Mouse (Mus musculus) intestine, postnatal 0 days (tissue): ENCODE results near the gene Timm8b. TPM values are rescaled to one million over a fixed set of nuclear protein-coding genes. Genes with fewer than 3 reads are reported as not detected.

Experiments
- ATAC-seq: fragments of 200-750 bp; cut with Nextera tagmentation; 2 replicates; pipeline ENCODE4 v1.8.0; 2017; ENCODE audit warnings: mild to moderate bottlenecking, moderate TSS enrichment, moderate library complexity
- H3K27ac ChIP-seq: fragments of 300-500 bp; sonication (generic); 2 replicates; pipeline ENCODE4 v1.5.1; 2014; ENCODE audit warnings: mild to moderate bottlenecking, low read depth, low read length, moderate library complexity
- H3K27me3 ChIP-seq: fragments of 300-500 bp; sonication (generic); replicated peaks from 2 replicates; pipeline ENCODE4 v1.6.1; 2014; ENCODE audit warnings: low read length, mixed read lengths; ENCODE audit not compliant: control insufficient read depth, insufficient read depth
- H3K36me3 ChIP-seq: fragments of 300-500 bp; sonication (generic); 2 replicates; pipeline ENCODE4 v1.6.1; 2014; ENCODE audit warnings: mild to moderate bottlenecking, moderate library complexity; ENCODE audit not compliant: control insufficient read depth, insufficient read depth
- H3K4me1 ChIP-seq: fragments of 300-500 bp; sonication (generic); replicated peaks from 2 replicates; pipeline ENCODE4 v1.6.1; 2014; ENCODE audit warnings: antibody characterized with exemption, low read length, mixed read lengths; ENCODE audit not compliant: control insufficient read depth, insufficient read depth
- H3K4me2 ChIP-seq: fragments of 300-500 bp; sonication (generic); replicated peaks from 2 replicates; pipeline ENCODE4 v1.6.1; 2014; ENCODE audit warnings: low read depth, mild to moderate bottlenecking, moderate library complexity
- H3K4me3 ChIP-seq: fragments of 300-500 bp; sonication (generic); 2 replicates; pipeline ENCODE4 v1.5.1; 2014; ENCODE audit warnings: low read depth, low read length
- H3K9ac ChIP-seq: fragments of 300-500 bp; sonication (generic); 2 replicates; pipeline ENCODE4 v1.6.1; 2014; ENCODE audit warnings: mild to moderate bottlenecking, low read depth, low read length
- H3K9me3 ChIP-seq: fragments of 300-500 bp; sonication (generic); 2 replicates; pipeline ENCODE4 v1.6.1; 2016; ENCODE audit warnings: mixed run types; ENCODE audit not compliant: control insufficient read depth
- CTCF ChIP-seq: sonication (generic); IDR thresholded peaks from 2 replicates; pipeline ENCODE4 v1.5.1; 2016; ENCODE audit warnings: low read depth, mild to moderate bottlenecking, control low read depth, antibody characterized with exemption, moderate library complexity
- WGBS: fragments of 180-500 bp; shearing (Covaris S2); extraction: QIAGEN DNeasy Blood & Tissue Kit; methylation state at CpG from one replicate; pipeline ENCODE4 v1.1.7; 2014; 5-methylcytosine and 5-hydroxymethylcytosine counted together
- polyA plus RNA-seq: library from polyadenylated mRNA; unstranded; fragments of >200 nt; fragmentation: Nextera tagmentation; extraction: Ambion mirVana; gene quantifications from 2 replicates; pipeline ENCODE4 v1.2.1, GENCODE M21; 2015

Gene Timm8b
- 387 and 412 TPM in 2 replicates for polyA plus RNA-seq

DNA sequence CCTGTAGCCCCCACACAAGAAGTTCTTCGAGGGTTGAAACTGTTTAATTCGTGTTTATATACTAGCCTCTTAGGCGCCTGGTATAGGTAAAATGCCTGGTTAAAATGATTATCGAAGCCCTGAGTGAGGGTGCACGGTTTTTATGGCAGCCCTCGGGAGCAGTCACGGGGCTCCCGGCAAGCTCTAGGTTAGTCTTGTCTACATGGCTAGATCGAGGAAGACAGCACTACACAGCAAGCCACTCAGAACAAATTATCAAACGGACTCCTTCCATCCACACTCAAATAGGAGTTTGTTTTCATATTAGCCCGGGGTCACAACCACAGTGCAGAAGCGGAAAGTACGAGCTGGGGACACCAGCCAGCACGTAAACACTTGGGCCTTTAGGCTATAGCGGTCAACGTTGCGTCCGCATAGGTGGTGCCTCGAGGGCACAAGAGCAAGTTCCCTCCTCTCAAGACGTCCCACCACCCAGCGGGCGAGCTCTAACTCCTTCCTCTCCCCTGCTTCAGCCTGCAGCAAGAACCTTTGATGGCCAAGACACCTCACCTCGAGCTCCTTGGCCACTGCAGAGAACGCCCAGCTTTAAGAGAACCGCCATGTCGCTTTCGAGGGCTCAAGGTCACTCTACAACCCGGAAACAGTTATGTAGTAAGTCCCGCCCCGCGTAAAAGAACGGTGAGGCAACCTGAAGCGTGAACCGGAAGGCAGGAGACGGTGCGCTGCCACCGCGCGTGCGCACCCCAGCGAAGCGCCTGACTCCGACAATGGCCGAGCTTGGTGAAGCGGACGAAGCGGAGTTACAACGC, at the start of gene Timm8b, which contains the start of gene Sdhd:
Gene Timm8b, plus strand, starts transcription at position 722 of the 809 bp plus-strand sequence.
Gene Sdhd, minus strand, starts transcription at position 624 of the 809 bp plus-strand sequence.
- ATAC-seq: peak; percentile 96
- no peak for TF ChIP-seq CTCF
- Histone ChIP-seq H3K9ac (peak within 1 kb of the TSS; percentile 75), H3K9me3 (no peaks in the 10 kb centered on the region), H3K4me2 (peak within 1 kb of the TSS; percentile 84), H3K4me3 (peak within 1 kb of the TSS; percentile 71), H3K27me3 (no peaks in the 10 kb centered on the region), H3K27ac (peak within 1 kb of the TSS; percentile 96), H3K36me3 (peaks cover 44% of the 10 kb centered on the region), H3K4me1 (0 out of 2 replicates have a peak, but pooled peaks cover 8% of the 10 kb centered on the region)
- under 1% methylated on average over 48 of the region's 48 CpGs for WGBS

DNA sequence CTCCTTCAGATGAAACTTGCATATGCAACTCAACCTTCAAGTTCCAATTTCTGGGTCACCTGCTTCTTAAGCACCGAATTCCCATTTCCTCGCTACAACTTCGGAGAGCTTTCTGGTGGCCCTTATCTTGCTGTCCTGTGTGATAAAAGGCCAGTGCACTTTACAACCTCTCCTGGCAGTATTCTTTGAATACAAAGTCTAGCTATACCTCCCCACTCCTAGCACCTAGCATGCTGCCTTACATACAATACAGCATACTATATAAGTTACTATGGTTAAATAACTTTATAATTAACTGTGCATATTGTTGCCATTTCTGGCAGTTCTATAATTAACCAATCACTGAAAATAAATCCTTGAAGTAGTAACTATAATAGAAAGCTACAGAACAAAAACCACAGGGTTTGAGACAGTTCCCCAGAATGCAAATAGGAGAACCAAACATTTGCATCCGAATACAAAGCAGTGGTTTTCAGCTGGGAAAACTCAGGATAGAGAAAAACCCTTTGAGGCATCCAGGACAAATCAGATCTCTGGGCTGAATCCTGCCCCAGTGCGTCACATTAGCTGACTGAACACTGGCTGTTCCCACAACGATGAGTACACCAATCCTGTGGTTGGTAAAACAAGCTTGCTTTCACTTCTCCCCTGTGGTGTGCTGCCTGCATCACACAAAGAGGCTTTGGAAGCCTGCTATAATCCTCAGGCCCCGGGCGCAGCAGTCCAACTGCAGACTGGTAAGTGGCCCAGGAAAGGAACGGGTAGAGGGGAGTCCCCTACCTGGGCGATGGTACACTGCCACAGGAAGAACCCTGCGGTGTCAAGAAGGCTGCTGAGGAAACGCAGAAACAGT, 49.2 kb upstream of the Timm8b start, which contains the start of gene Il18:
Gene Il18, plus strand, starts transcription at position 587 of the 853 bp plus-strand sequence.
- Histone ChIP-seq H3K36me3 (no peaks in the 10 kb centered on the region), H3K4me2 (peak within 1 kb of the TSS; percentile 62), H3K9ac (0 out of 2 replicates have a peak within 1 kb of the TSS, but pooled peaks have one; percentile 17), H3K4me3 (peak within 1 kb of the TSS; percentile 26), H3K27me3 (no peaks in the 10 kb centered on the region), H3K9me3 (no peaks in the 10 kb centered on the region), H3K4me1 (0 out of 2 replicates have a peak, but pooled peaks cover 2% of the 10 kb centered on the region), H3K27ac (peak within 1 kb of the TSS; percentile 84)
- ATAC-seq: peak; percentile 89
- no peak for TF ChIP-seq CTCF
- 16% methylated on average over 12 of the region's 12 CpGs for WGBS

GRCm38 (mm10) chr9:50555094-50555446, 48.6 kb upstream of the Timm8b start, which contains the start of gene Bco2:
Gene Bco2, minus strand, starts transcription at chr9:50555181.
- Histone ChIP-seq H3K4me3 (peak within 1 kb of the TSS; percentile 26), H3K9me3 (no peaks in the 10 kb centered on the region), H3K27ac (peak within 1 kb of the TSS; percentile 84), H3K4me1 (0 out of 2 replicates have a peak, but pooled peaks cover 2% of the 10 kb centered on the region), H3K9ac (0 out of 2 replicates have a peak within 1 kb of the TSS, but pooled peaks have one; percentile 17), H3K27me3 (no peaks in the 10 kb centered on the region), H3K4me2 (peak within 1 kb of the TSS; percentile 62), H3K36me3 (no peaks in the 10 kb centered on the region)
- 38% methylated on average over 2 of the region's 2 CpGs for WGBS
- no peak for TF ChIP-seq CTCF
- peak; percentile 64 for ATAC-seq

DNA sequence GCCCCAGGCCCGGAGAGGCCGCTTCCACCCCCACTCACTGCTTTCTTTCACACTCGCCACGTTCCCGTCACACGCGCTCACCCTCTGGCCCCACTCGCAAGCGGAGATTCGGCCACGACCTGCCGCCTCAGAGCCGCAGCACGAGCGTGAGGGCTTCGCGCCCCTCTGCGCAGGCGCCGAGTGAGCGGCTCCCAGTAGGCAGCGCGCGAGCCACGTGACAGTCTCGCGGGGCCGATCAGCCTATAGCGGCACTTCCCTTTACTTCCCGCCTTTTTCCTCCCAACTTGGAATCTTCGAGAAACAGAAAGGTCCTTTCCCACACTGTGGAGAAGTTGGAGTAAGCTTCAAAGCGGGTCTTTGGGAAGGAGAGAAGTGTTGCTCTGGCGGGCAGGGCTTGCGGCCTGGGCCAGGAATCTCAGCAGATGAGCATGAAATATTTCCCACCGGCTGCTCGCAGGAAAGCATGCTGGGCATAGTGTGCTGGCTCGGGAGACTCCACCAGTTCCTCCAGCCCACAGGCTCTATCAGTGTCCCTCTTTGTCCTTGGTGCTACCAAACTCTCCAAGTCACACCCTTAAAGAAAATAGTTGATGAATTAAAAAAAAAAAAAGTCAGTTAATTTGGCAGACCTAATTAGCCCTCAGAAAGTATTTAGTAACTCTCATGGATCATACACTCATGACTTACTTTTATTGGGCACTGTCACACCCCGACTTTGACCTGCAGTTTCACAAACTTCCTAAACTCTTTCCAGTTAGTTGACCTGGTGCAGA, 42.4 kb upstream of the Timm8b start, which contains the start of gene Tex12:
Gene Tex12, minus strand, starts transcription at position 181 of the 773 bp plus-strand sequence.
- Histone ChIP-seq H3K9ac (no peak within 1 kb of the TSS), H3K4me2 (no peak within 1 kb of the TSS; the same call in 1 of the 2 replicates), H3K27me3 (no peaks in the 10 kb centered on the region), H3K27ac (no peak within 1 kb of the TSS), H3K4me3 (no peak within 1 kb of the TSS), H3K4me1 (no peaks in the 10 kb centered on the region), H3K9me3 (no peaks in the 10 kb centered on the region), H3K36me3 (no peaks in the 10 kb centered on the region)
- no peak for TF ChIP-seq CTCF
- ATAC-seq: peak; percentile 91
- WGBS: 82% methylated on average over 38 of the region's 38 CpGs

DNA sequence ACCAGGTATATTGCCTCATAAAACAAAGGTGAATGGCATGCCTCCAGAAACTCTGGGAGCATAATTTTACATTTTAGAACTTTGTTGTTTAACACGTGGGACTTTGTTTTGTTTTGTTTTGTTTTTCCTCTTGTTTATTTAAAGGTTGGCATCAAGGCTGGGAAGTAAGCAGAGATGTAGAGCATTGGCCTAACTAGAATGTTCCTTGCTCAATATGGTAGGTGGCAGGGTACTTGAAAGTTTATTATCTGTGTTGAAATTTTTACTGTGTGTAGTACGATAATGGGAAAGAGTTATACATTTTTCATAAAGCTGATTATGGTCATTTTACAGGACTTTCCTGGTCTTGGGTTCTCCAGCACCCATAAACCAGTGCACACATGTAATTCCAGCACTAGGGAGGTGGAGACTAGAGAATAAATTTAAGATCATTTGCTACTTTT, 41.8 kb upstream of the Timm8b start:
- Histone ChIP-seq H3K4me1 (no peaks in the 10 kb centered on the region), H3K27ac (no peak overlapping the region), H3K27me3 (no peaks in the 10 kb centered on the region), H3K36me3 (no peaks in the 10 kb centered on the region), H3K9ac (no peak overlapping the region), H3K4me2 (no peak overlapping the region), H3K4me3 (no peak overlapping the region), H3K9me3 (no peaks in the 10 kb centered on the region)
- WGBS: 45% methylated on average over 2 of the region's 2 CpGs
- TF ChIP-seq CTCF: no peak
- ATAC-seq: peak; percentile 79
